Mouse (Mus musculus) kidney, adult 2 months (tissue): ENCODE results near the gene Fbxw2. TPM values are rescaled to one million over a fixed set of nuclear protein-coding genes. Genes with fewer than 3 reads are reported as not detected.

ENCODE experiments used
- DNase-seq: peaks from one replicate; pipeline ENCODE4 v3.0.0; 2021
- H3K27ac ChIP-seq: fragments of 200-500 bp; 2 replicates; pipeline ENCODE4 v1.5.1; 2012; ENCODE audit warnings: low read depth, low read length, control low read depth, inconsistent platforms; ENCODE audit not compliant: insufficient read depth
- H3K27me3 ChIP-seq: fragments of 200-500 bp; replicated peaks from 2 replicates; pipeline ENCODE4 v1.6.1; 2012; ENCODE audit warnings: mild to moderate bottlenecking, moderate library complexity, low read length, inconsistent platforms; ENCODE audit not compliant: control insufficient read depth, insufficient read depth
- H3K36me3 ChIP-seq: fragments of 200-500 bp; 2 replicates; pipeline ENCODE4 v1.6.1; 2012; ENCODE audit warnings: mild to moderate bottlenecking, moderate library complexity, low read length, inconsistent platforms; ENCODE audit not compliant: control insufficient read depth, insufficient read depth
- H3K4me1 ChIP-seq: fragments of 200-500 bp; 2 replicates; pipeline ENCODE4 v1.6.1; 2011; ENCODE audit warnings: low read length; ENCODE audit not compliant: control insufficient read depth, insufficient read depth
- H3K4me3 ChIP-seq: fragments of 200-500 bp; 2 replicates; pipeline ENCODE4 v1.5.1; 2011; ENCODE audit warnings: mild to moderate bottlenecking, low read depth, low read length, control low read depth; ENCODE audit not compliant: insufficient read depth
- CTCF ChIP-seq: fragments of 200-500 bp; conservative IDR thresholded peaks from 2 replicates; pipeline ENCODE4 v1.5.1; 2011; ENCODE audit warnings: low read depth, mild to moderate bottlenecking, control low read depth, low read length, moderate library complexity, mixed read lengths; ENCODE audit not compliant: insufficient read depth, insufficient read length
- POLR2A ChIP-seq: fragments of 200-500 bp; IDR thresholded peaks from one replicate; pipeline ENCODE4 v1.6.1; 2011; ENCODE audit warnings: low read depth, low read length, control low read depth
- WGBS: fragments of 180-500 bp; shearing (Covaris S2); methylation state at CpG from one replicate; pipeline ENCODE4 v1.1.7; 2018; 5-methylcytosine and 5-hydroxymethylcytosine counted together
- polyA plus RNA-seq: library from polyadenylated mRNA; depleted of rRNA; stranded (reverse); fragments of >200 nt; gene quantifications from 2 replicates; pipeline ENCODE4 v1.2.3, GENCODE M21; 2012; rRNA removed

Fbxw2 gene
- polyA plus RNA-seq, 1 experiment: 34.1 TPM

- Histone ChIP-seq H3K4me3 (peak within 1 kb of the TSS; percentile 94), H3K36me3 (no peaks in the 10 kb centered on the region), H3K27me3 (no peaks in the 10 kb centered on the region), H3K4me1 (peaks cover 6% of the 10 kb centered on the region; the same call in 1 of the 2 replicates), H3K27ac (peak within 1 kb of the TSS; percentile 88)
- TF ChIP-seq POLR2A: no peak
- no peak for TF ChIP-seq CTCF
- peak; percentile 42 for DNase-seq
- 2% methylated on average over 14 of the region's 14 CpGs for WGBS
Measured at GRCm38 (mm10) chr2:34754551-34755358, 71.4 kb downstream of the Fbxw2 start, which contains the start of gene Gapvd1. Gene Gapvd1, minus strand, starts transcription at chr2:34755232.

Other genes with a start within 250 kb of the Fbxw2 start
- gene Gapvd1, start 71.1 kb downstream of the Fbxw2 start, polyA plus RNA-seq: 14.0 and 16.0 TPM in 2 replicates
- gene Hspa5, start 54.3 kb downstream of the Fbxw2 start, polyA plus RNA-seq: 441 and 489 TPM in 2 replicates
- gene Rabepk, start 26.4 kb downstream of the Fbxw2 start, polyA plus RNA-seq: 25.8 and 28.1 TPM in 2 replicates
- gene Gm34653, start 6.7 kb upstream of the Fbxw2 start, polyA plus RNA-seq: 0.07 TPM in 1 of 2 replicates, not detected in the other
- gene Cutal, start 48.1 kb upstream of the Fbxw2 start, polyA plus RNA-seq: 208 and 340 TPM in 2 replicates
- gene Psmd5, start 48.7 kb upstream of the Fbxw2 start, polyA plus RNA-seq: 29.7 and 31.7 TPM in 2 replicates
- 0.60 and 0.66 TPM in 2 replicates for gene Phf19, start 87.7 kb upstream of the Fbxw2 start, polyA plus RNA-seq
- 4.3 and 9.3 TPM in 2 replicates for gene Traf1, start 135.5 kb upstream of the Fbxw2 start, polyA plus RNA-seq
- gene Hc, start 235.1 kb upstream of the Fbxw2 start, polyA plus RNA-seq: 0.13 TPM in 1 of 2 replicates, not detected in the other